Mouse (Mus musculus): Measurements from ENCODE around the gene Tpm3.
"Not testable (repeated sequence)": the region's sequence is repeated elsewhere in the genome, so short reads cannot be mapped to it uniquely, and the experiment has no call there.

Tpm3 gene

DNA sequence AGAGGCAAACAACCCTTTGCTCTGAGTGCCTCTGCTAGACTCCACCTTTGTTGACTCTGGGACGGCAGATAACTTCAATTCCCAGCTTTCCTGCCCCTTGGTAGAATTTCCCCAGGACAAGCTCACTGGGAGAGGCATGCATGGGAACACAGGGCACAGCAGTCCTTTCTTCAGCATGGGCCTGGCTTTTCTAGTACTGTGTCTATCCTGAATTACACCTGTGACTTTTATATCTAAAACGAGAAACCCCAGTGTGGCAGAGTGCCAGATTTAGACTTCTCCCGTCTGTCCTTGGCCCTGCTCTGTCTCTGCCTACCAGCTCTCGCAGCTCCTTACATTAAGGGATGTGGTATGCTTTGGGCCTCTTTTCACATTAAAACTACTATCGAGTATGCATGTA, 10.6 kb downstream of the Tpm3 start:
- ATAC-seq (ENCODE audit: insufficient number of reproducible peaks, low FRiP score, low TSS enrichment), result no peak

DNA sequence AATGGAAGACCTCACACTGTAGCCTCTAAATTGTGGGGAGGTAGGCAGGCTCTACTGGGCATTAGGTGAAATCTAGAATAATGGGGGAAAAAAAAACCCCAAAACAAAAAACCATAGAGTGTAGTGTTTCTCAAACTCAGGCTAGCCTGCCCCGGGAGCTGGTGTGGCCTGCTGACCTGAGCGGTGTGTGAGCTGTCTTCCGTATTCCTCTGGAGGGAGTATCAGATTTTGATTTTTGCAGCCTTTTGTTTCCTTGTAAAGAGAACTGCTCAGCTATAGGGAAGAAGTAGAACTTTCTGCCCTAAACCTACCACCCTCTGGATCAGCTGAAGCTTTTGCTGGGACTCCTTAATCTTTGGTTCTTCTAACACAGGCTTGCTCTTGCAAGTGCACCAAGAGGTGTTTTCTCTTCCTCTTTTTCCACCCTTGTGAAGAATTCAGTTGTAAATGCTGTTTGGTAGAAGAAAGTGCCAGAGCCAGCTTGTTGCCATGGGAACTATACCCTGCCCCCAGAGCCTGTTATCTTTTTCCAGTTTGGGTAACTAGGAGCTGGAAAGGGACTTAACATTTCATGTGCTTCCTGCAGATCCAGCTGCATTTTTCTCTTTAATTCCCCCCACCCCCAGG, 11.4 kb downstream of the Tpm3 start:
- no peak for ATAC-seq (ENCODE audit: insufficient number of reproducible peaks, low FRiP score, low TSS enrichment)

DNA sequence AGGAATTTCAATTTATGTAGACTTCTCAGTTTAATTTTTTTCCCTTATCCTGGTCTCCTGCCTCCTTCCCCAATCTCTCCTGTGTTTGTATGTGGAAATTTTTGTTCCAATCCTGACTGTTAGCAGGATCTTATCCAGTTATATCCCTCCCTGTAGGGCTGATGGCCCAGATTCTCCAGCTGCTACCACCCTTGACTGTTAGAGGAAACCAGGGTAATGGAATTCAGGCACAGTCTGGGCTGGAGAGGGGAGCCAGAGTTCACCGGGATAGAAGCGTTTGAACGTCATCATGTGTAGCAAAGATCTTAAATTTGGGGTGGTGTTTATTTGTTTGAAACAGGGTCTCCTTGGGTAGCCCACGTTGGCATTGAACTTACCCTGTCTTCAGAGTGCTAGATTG, 12.3 kb downstream of the Tpm3 start:
- ATAC-seq (ENCODE audit: insufficient number of reproducible peaks, low FRiP score, low TSS enrichment), result no peak

DNA sequence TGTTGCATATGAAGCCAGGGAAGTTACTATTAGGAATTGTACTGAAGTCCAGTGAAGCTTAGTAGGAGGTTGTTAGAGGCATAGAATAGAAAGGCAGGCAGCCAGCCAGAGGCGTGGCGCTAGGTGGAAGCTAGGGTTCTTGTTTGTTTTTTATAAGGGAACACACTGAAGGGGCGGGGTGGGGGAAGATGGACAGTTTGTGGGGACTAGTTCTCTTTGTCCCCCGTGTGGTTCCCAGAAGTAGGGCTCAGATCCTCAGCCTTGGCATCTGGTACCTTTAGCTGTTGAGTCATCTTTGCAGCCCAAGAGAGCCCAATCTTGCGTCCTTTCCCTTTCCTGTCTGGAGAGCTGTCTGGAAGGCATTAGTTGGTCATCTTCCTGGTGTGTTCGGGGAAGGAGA, 12.8 kb downstream of the Tpm3 start:
- no peak for ATAC-seq (ENCODE audit: insufficient number of reproducible peaks, low FRiP score, low TSS enrichment)

DNA sequence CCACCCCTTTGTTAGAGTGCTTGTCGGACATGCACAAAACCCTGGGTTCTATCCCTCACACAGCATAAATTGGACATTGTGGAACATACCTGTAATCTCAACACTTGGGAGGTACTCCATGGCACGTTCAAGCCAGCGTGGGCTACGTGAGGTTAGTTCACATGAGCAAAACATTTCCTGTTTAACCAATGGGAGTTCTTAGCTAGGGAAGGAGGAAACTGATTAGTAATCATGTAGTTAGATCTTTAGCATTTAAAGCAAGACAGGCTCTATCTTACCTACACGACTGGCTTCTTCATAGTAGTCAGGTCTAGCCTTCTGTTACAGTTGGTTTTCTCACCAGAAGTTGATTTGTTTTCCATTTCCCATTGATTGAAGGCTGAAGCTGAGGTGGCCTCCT, 13.6 kb downstream of the Tpm3 start:
- ATAC-seq (ENCODE audit: insufficient number of reproducible peaks, low FRiP score, low TSS enrichment), result no peak

DNA sequence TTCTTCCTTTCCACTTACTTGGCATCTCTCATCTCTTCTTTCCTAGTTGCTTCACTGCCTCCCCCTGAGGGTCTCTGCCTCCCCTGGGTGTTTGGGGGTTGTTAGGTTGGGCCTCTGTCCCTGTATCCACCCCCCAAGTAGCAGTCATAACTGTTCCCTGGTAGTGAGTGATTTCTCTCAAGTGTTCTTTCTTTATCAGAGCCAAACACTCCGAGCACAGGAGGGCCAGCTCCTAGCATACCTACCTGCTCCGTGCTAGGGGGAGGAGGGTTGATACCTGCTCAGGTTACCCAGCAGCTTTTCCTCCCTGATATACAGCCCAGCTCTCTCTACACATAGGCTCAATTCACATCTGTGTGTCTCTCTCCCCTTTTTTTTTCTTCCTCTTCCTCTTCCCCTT, 16.2 kb downstream of the Tpm3 start:
- no peak for ATAC-seq (ENCODE audit: insufficient number of reproducible peaks, low FRiP score, low TSS enrichment)

DNA sequence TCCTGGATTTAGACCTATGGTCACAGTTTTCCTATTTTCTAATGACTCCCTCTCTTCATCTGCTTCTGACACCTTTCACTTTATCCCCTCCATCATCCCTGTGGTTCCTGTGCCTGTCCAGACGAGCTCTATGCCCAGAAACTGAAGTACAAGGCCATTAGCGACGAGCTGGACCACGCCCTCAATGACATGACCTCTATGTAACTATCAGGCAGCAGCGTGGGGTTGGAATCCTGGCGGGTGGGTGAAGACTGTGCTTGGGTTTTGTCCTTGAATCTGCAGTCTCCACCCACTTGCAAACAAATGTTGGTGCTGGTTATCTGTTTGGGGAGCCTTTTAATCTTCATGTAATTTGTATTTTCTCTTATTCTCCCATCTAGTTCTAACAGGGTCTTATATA, 18.4 kb downstream of the Tpm3 start:
- ATAC-seq (ENCODE audit: insufficient number of reproducible peaks, low FRiP score, low TSS enrichment), result no peak

DNA sequence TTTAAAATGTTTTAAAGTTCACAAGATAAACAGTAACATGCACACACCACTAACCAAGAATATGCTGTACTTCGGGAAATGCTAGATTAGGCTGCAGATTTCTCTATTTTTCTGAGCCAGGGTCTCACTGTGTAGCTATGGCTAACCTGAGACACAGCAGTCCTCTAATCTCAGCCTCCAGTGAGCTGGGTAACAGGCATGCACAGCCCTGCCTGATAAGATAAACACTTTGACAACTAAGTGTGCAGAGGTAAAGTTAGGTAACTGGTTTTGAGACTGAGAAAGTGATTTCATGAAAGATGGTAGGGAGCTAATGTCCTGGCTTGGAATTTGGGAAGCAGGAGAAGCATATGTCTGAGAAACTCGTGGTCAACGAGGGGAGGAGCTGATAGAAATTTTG, 22.0 kb downstream of the Tpm3 start:
- ATAC-seq (ENCODE audit: insufficient number of reproducible peaks, low FRiP score, low TSS enrichment), result no peak

DNA sequence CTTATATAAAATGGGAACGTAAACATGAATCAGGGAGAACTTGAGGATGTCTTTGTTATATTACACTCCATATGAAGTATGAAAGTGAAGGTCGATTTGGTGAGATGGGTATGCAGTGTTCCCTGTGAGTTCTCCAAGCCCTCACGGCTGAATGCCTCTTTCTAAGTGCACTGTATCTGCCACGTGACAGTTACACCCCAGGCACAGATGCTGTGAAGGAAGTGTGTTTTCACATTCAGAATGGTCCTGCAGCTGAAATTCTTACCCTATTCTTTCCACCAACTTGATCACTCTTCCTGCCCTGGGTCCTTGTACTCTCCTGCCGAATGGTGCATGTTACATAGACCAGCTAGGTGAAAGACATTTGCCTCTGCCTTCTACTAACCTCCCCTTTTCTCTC, 25.5 kb downstream of the Tpm3 start:
- no peak for ATAC-seq (ENCODE audit: insufficient number of reproducible peaks, low FRiP score, low TSS enrichment)

DNA sequence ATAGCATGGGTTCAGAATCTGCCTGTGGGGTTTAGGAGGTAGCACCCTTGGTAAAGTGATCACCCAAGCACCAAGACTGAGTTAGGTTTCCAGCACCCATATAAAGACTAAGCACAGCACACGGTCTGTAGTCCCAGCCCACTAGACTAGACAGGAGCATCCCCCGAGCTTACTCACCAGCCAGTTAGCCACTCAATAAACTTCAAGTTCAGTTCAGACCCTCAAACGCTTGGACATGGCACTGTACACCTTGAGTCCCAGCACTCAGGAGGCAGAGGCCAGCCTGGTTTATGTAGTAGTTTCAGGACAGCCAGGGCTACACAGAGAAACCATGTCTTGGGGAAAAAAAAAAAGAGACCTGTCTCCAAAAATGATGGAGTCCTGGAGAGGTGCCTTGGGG, 28.6 kb downstream of the Tpm3 start:
- ATAC-seq (ENCODE audit: insufficient number of reproducible peaks, low FRiP score, low TSS enrichment), result no peak

DNA sequence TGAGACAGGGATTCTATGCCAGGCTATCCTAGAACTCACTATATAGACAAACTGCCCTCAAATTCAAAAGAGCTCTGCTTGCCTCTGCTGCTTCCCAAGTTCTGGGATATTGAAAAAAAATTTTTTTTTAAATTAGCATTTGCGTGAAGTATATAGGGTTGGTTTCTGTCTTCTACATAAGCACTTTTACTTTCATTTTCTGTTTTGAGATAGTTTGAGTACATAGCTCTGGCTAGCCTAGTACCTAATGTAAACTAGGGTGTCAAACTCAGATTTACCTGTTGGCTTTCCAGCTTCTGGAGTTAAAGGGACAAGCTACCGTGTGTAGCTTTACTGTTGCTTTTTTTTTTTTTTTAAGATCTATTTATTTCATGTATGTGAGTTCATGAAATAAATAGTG, 29.2 kb downstream of the Tpm3 start:
- ATAC-seq (ENCODE audit: insufficient number of reproducible peaks, low FRiP score, low TSS enrichment), result no peak

DNA sequence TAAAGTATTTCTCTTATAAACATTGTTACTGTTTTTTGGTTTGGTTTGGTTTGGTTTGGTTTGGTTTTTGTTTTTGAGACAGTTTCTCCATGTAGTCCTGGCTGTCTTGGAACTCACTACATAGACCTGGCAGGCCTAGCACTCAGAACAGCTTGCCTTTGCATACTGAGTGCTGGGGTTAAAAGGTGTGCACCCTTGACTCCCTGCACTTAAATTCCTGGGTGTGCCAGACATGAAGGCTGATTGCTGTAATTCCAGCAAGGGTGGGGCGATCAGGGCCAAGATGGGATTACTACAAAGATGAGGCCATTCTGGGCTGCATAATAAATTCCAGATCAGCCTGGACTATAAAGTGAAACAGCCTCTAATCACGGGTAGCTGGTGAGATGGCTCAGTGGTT, 29.8 kb downstream of the Tpm3 start:
- no peak for ATAC-seq (ENCODE audit: insufficient number of reproducible peaks, low FRiP score, low TSS enrichment)

DNA sequence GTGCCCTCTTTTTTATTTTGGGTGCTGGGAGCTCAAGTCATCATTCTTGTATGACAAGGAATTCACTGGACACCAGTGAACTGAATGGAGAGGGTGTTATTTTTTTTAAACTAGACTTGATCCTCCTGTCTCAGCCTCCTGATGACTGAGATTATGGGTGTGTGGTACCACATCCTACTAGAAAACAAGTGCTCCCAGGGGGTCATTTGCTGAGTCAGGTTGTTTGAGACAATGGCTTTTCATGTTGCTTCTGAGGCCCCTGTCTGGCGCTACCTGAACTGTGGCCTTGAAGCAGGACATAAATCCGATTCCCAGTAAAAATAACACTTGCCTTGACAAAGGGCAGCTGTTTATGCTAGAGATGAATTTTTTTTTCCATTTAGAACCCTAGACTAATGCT, 30.7 kb downstream of the Tpm3 start:
- ATAC-seq (ENCODE audit: insufficient number of reproducible peaks, low FRiP score, low TSS enrichment), result no peak

DNA sequence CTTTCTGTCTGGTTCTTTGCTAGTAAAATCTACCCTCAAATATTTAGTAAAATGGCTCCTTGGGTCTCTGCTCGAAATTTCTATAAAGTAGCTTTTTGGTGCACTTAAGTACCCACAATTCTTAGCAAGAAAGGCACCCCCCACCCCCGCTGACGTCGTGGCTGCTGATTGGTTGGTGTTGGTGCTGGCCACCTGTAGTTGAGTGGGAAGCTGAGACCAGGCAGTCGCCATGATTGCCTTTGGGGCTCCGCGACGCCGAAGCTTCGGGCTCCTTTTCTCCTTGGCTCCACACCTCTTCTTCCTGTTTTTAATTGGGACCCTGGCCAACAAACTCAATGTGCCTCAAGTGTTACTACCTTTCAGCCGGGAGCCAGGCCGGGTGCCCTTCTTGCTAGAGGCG, 31.5 kb downstream of the Tpm3 start, which contains the start of gene Nup210l:
Gene Nup210l (plus strand): TSS at position 195 of the 400 bp plus-strand sequence.
- no peak for ATAC-seq (ENCODE audit: insufficient number of reproducible peaks, low FRiP score, low TSS enrichment)

DNA sequence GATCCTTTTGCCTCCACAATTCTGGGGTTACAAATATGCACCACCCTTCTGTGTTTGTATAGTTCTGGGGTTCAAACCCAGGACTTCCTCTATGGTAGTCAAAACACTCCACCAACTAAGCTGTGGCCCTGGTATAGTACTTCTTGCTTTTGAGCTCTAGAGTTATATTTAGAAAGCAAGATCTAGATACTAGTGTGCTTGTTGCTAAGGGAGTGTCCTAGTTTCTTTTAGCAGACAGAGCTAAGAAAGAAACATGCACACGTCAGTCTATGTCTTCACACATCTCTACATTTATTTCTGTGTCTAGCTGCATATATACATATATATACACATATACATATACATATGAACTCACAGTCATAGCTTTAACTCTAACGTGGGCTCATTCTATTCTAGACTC, 39.3 kb downstream of the Tpm3 start:
- ATAC-seq (ENCODE audit: insufficient number of reproducible peaks, low FRiP score, low TSS enrichment), result no peak

DNA sequence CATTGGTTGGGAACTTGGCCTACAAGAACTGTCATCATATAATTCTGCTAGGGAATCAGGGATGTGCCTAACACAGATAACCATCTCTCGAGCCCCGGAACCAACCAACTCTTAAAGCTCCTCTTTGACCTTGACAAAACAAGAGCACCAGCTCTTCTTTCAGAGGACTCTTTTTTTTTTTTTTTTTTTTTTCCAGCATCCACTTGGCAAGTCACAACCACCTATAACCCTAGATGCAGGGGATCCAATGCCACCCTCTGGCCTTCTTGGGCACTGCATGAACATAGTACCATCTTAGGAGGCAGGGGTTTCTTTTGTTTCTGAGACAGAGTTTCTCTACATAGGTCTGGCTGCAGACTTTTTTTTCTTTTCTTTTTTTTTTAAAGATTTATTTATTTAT, 41.9 kb downstream of the Tpm3 start:
- ATAC-seq (ENCODE audit: insufficient number of reproducible peaks, low FRiP score, low TSS enrichment), result no peak

DNA sequence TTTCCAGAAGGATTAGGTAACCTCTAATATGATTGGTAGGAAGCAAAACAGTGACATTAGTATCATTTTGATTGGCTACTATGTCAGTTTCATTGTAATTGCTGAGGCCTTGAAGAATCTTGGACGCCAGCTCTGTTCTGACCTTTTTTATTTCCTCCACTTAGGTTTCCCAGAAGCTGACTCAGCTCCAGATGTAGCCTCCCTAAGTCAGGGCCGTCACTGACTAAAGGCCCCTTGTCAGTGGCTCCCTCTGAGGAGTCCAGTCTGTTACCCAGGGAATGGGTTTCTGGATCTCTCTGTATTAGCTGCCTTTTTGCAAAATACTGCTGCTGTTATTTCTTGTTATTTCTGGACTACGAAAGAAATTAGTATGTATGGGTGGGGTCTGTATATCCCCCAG, 43.1 kb downstream of the Tpm3 start:
- ATAC-seq (ENCODE audit: insufficient number of reproducible peaks, low FRiP score, low TSS enrichment), result no peak

DNA sequence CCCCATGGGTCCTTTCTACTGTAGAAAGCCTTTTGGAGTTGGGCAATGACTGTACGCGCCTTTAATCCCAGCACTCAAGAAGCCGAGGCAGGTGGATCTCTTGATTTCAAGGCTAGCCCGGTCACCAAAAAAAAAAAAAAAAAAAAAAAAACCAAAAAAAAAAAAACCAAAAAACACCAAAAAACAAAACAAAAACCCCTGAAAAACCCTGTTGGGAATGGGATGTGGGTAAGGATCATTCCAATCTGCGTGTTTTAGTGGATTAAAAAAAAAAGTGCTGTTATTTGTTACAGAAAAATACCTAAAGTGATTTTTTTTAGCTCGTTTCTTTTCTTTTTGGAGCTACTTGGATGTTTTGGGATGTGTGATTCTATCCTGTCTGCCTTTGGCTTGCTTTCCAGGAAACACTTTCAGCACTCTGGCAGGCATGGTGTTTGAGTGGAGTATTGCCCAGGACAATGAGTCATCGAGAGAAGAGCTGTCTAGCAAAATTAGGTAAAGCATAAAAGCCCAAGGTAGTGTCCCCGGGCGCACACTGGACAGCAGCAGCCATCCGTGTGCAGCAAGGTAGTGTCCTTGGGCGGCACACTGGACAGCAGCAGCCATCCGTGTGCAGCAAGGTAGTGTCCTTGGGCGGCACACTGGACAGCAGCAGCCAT, 45.8 kb downstream of the Tpm3 start:
- no peak for ATAC-seq (ENCODE audit: insufficient number of reproducible peaks, low FRiP score, low TSS enrichment)

DNA sequence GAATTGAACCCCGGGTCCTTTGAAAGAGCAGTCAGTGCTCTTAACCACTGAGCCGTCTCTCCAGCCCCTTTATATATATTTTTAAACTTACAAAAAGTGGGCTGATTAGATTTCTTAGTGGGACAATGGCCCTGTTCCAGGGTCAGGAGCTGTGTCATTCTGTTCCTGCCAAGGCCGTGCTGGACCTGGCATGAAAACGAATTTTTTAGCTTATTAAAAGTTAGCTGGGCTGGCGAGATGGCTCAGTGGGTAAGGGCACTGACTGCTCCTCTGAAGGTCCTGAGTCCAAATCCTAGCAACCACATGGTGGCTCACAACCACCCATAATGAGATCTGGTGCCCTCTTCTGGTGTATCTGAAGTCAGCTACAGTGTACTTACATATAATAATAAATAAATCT, 49.6 kb downstream of the Tpm3 start:
- ATAC-seq (ENCODE audit: insufficient number of reproducible peaks, low FRiP score, low TSS enrichment), result not testable (repeated sequence)

DNA sequence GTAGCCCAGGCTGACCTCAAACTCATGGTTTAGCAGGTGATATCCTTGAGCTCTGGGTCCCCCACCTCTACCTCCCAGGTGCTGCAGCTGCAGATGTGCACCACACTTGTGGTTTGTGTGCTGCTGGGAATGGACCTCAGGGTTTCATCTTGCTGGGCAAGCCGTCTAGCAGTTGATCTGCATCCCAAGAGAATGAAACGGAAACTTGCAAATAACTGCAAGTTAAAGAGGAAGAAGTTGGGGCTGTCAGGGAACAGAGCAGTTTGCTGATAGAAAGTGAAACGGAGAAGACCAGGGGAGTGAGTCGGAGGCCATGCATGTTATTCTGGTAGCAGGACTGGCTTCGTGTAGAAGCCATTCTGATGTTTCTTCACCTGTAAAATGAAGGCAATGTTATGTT, 53.3 kb downstream of the Tpm3 start:
- no peak for ATAC-seq (ENCODE audit: insufficient number of reproducible peaks, low FRiP score, low TSS enrichment)

DNA sequence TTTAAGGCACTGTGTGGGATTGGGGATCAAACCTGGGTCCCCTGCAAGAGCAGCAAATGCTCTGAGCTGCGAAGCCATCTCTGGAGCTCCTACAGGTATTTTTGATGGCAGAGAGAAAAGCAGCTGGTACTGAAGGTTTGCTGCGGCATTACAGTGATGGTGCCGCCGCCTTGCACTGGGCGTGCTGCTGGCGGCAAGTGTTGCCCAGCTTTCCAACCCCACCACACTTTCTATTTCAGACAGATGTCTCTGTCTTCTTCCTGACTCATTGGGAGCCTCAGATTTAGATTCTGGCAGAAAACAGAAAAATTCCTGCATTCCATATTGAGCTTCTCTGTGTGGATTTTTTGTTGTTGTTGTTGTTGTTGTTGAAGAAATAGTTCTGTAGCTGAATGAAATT, 55.4 kb downstream of the Tpm3 start:
- ATAC-seq (ENCODE audit: insufficient number of reproducible peaks, low FRiP score, low TSS enrichment), result no peak

DNA sequence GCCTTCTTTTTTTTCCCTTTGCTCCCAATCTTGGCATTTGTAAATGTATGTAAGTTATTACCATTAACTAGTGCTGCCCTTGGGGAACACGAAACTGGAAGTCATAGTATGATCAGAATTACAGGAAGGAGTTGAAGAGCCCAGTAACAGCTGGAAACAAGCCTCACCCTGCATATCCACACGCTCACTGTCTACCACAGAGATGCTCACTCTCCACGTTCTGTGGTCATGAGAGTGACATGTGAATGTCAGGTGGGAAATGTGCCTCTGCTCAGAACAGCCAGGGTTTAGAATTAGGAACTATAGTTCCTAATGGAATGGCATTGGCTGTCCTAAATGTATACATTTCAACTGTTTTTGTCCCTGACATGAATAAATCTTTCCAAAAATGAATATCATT, 60.3 kb downstream of the Tpm3 start:
- ATAC-seq (ENCODE audit: insufficient number of reproducible peaks, low FRiP score, low TSS enrichment), result no peak

DNA sequence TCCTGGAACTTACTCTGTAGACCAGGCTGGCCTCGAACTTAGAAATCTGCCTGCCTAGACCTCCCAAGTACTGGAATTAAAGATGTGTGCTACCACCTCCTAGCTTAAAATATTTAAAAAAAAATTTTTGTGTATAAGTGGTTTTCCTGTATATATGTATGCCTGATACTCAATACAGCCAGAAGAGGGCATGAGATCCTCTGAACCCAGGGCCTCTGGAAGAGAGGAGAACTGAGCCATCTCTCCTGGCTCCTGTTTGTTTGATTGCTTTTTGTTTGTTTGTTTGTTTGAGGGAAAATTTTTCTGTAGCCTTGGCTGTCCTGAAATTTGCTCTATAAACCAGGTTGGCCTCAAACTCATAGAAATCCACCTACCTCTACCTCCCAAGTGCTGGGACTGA, 60.9 kb downstream of the Tpm3 start:
- no peak for ATAC-seq (ENCODE audit: insufficient number of reproducible peaks, low FRiP score, low TSS enrichment)
